Mouse (Mus musculus): ENCODE data around the gene Fcgr2b.
"Not testable (repeated sequence)": the region's sequence is repeated elsewhere in the genome, so short reads cannot be mapped to it uniquely, and the experiment has no call there.

The Fcgr2b gene

GRCm38 (mm10) chr1:170975350-170975749 is 997 bp downstream of the Fcgr2b start:
- not testable (repeated sequence) for DNase-seq

GRCm38 (mm10) chr1:170974736-170975135 is 1.6 kb downstream of the Fcgr2b start:
- no peak for DNase-seq

DNA sequence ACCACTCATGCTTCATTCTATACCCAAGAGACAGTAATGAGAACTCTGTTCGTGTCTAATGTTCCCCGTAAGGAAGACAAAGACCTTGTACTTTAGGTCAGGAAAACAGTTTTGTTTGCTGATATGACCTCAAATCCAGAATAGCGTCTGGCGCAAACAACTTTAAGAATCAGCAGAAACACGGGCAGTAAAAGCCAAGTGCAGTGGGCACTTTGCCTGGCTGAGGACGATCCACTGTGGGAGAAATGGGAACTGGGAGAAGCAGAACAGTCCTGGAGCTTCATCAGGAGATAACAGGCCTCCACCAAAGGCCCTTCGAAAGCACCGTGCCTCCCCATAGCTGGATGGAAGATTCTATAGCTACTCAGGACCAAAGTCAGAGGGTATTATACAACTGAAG is 2.2 kb downstream of the Fcgr2b start:
- peak; percentile 50 to 57 for DNase-seq

DNA sequence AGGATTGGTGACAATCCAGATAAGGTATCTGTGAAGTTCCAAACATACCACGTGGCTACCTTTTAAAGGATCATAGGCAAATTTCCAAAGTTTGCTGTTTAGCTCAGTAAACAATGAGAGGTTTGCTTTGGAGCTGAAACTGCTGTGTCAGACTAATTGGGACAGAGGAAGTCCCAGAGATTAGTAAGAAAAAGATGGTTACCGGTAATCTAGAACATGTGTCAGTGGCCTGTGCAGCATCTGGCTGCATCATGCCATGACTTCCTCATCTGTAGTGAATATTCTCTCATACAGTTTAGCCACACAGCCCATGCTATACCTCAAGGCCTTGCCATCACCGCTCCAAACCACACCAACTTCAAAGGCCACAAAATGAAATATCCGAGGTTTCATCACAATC is 3.4 kb downstream of the Fcgr2b start:
- DNase-seq, result no peak

- DNase-seq, result no peak
These were observed 3.9 kb downstream of the Fcgr2b start for GRCm38 (mm10) chr1:170972494-170972893.

DNA sequence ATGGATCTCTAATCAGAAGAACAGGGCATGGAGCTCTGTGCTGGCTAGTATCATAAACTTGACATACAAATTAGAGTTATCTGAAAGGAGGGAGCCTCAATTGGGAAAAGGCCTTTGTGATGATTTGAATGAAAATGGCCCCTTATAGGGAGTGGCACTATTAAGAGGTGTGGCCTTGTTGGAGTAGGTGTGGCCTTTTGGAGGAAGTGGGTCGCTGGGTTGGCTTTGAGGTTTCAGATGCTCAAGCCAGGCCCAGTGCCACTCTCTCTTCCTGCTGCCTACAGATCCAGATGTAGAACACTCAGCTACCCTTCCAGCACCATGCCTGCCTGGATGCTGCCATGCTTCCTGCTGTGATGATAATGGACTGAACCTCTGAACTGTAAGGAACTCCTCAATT is 7.8 kb downstream of the Fcgr2b start:
- no peak for DNase-seq

DNA sequence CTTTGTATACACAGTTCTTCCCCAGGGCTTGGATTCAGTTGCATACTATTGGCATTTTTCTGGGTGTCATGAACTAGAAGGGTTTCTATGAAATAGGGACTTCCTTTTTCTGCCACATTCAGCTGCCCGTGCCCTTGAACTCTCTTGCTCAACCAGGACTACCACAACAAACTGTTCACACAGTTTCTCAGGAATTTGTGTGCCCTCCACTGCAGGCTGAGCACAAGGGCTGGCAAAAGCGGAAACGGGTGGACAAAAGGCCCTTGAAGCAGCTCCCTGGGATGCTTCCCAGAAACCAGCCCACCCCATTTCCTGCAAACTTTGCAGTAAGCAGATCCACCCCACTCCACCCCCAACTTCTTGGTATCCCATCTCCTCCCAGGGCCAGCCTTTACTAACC is 8.8 kb downstream of the Fcgr2b start:
- no peak for DNase-seq

DNA sequence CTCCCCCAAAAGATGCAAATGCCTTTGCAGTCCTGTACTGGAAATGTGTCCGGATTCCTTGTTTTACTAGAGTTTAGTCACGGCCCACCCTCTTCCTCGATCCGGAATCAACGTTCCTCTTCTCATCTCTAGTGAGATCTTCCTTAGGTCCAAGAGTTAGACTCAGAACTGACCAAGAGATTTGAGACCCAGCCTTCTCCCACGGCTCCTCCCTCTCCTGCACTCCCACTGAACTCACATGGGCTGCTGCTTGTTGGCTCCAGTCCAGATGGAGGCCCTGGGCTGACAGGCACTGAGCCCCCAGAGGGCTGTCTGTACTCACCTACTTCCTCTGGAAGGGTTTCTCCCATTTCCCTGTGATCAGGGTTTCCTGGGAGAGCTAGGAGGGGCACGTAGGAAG is 13.3 kb downstream of the Fcgr2b start:
- no peak for DNase-seq

DNA sequence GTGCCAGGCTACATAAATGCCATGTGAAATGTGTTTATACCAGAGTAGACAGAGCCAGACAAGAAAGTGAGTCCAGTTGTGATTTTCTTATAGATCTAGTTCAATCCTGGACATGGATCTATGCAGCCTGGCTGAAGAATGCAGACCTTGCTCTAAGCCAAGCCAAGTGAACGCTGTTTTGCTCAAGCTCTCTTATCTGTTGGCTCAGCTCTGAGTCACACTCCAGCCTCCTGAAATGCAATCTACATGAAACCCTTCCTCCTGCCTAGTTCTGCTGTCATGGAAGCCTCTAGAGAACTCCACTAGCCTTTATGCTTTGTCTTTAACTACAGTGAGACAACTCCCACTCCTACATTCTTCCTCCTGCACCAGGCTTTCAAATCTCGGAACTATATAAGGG is 14.0 kb downstream of the Fcgr2b start:
- no peak for DNase-seq

- no peak for DNase-seq
These were observed 15.2 kb downstream of the Fcgr2b start for GRCm38 (mm10) chr1:170961101-170961500.

GRCm38 (mm10) chr1:170959791-170960190 is 16.6 kb downstream of the Fcgr2b start:
- no peak for DNase-seq

DNA sequence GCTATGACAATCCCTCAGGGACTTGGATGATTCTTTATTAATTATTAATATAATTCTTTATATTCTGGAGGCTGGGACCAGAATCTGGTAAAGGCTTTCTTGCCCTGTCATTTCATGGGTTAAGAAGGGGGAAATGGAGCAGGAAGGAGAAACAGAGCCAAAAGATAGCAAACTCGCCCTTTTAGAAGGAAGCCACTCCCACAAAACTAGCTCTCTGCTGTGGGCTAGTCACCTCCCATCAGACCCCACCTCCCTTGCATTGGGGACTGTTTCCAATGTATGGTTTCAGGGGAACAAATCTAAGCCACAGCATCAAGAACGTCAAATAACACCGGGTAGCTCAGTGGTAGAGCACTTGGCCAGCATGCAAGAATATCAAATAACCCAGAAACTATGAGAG is 18.1 kb downstream of the Fcgr2b start:
- no peak for DNase-seq

- DNase-seq, result no peak
These were observed 23.2 kb downstream of the Fcgr2b start for GRCm38 (mm10) chr1:170953192-170953591.

GRCm38 (mm10) chr1:170950772-170951171 is 25.6 kb downstream of the Fcgr2b start:
- DNase-seq, result no peak

- not testable (repeated sequence) for DNase-seq
These were observed 31.4 kb downstream of the Fcgr2b start for GRCm38 (mm10) chr1:170944908-170945307.

DNA sequence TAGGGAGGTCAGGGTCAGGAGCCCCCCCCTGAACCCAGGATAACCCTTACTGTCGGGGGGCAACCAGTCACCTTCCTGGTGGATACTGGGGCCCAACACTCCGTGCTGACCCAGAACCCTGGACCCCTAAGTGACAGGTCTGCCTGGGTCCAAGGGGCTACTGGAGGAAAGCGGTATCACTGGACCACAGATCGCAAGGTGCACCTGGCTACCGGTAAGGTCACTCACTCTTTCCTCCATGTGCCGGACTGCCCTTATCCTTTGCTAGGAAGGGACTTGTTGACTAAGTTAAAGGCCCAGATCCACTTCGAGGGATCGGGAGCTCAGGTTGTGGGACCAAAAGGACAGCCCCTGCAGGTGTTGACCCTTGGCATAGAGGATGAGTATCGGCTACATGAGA is 32.2 kb downstream of the Fcgr2b start:
- DNase-seq, result not testable (repeated sequence)

- DNase-seq, result peak; percentile 13 to 44
These were observed 37.1 kb downstream of the Fcgr2b start for GRCm38 (mm10) chr1:170939255-170939654.

- DNase-seq, result no peak
These were observed 42.0 kb downstream of the Fcgr2b start for GRCm38 (mm10) chr1:170934383-170934782.

- no peak for DNase-seq
These were observed 42.4 kb downstream of the Fcgr2b start for GRCm38 (mm10) chr1:170933940-170934339.

GRCm38 (mm10) chr1:170933386-170933920 is 42.9 kb downstream of the Fcgr2b start:
- no peak for DNase-seq

GRCm38 (mm10) chr1:170932043-170932442 is 44.3 kb downstream of the Fcgr2b start:
- no peak for DNase-seq

DNA sequence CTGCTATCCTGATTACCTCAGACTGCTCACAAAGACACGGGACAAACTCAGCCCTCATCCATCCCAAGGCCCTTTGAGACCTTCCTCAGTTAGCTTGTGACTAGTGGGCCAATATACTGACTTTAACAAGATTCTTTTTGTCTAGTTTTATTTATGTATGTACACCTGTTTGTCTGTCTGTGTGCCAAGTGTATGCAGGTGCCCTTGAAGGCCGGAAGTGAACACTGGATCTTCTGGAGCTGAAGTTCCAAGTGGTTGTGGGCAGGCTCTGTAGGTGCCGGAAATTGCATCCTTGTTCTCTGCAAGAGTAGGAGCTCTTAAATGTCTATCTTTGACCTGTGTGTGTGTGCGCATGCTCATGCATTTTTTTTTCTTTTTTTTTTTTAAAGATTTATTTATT is 47.1 kb downstream of the Fcgr2b start:
- no peak for DNase-seq

- no peak for DNase-seq
These were observed 47.9 kb downstream of the Fcgr2b start for GRCm38 (mm10) chr1:170928467-170928866.

- DNase-seq, result no peak
These were observed 49.0 kb downstream of the Fcgr2b start, which contains the start of gene Fcrla for GRCm38 (mm10) chr1:170927378-170927777. Fcrla (minus strand) TSS chr1:170927583.

DNA sequence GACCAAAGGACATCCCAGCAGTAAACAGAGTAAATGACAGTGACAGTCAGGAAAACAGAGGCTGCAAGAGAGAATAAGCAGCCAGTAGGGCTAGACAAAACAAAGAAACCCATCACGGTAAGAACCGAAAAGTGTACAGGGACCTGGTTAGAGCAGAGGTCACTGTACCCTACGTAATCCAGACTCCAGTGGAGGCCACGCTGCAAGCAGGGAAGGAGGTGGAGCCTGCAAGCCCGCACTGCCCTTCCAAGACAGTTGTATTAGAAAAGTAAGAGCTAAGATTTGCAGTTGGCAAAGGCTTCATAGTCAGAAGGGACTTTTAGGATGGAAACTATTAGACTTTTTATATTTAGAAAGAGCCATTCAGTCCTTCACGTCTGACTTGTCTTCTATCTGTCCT is 49.4 kb downstream of the Fcgr2b start:
- no peak for DNase-seq

GRCm38 (mm10) chr1:170924485-170924884 is 51.9 kb downstream of the Fcgr2b start:
- no peak for DNase-seq

Data from kidney, postnatal 25 days (tissue).